ENCODE assay signal across 18 mouse cellular contexts in the genomic region with DNA sequence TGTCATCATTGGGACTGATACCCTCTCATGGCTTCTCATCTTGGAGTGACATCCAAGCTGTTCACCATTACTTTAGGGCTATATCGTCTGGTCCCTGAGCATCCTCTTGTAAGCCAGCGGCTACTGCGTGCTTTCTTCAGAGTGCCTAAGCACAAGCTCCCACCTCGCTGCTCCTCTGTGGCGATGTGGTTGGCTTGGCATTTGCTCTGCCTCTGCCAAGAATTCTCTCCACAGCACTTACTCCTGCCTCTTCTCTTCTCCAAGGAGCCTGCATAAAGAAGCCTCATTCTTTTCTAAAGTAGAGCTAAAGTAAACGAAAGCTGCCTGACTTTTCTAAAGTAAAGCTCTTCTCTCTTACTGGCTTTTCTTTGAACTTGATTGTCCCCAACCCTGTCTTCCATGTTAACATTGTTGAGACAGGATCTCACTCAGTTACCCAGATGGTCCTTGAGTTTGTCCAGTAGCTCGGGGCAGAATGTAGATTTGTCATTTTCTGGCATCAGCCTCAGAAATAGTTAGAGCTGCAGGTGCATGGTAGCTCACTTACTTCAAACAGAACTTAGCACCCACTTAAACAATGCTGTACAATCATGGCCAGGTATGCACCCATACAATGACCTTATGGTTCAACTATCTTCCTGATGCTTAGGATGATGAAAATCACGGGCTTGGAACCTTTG.
DNase-seq lines count a peak whose midpoint lies in the region; ATAC-seq and TF ChIP-seq lines count a peak whose summit lies in the region.
"Had no signal": no experiment of that assay in that cellular context is flagged by ENCODE, and none has a peak within 500 bp of the region (broad histone marks: within the 10 kb centered on the region; RNA-seq: fewer than 3 reads in every experiment).

No protein-coding gene starts in this region.

- H3K4me2 ChIP-seq in limb, embryonic 12.5 days = no peak overlapping the region
- no peak overlapping the region for H3K4me2 ChIP-seq in lung, postnatal 0 days (replicated peaks; ENCODE audit: low read depth, low read length)
- H3K4me2 ChIP-seq in forebrain, embryonic 13.5 days = no peak overlapping the region
- H3K4me2 ChIP-seq in midbrain, embryonic 14.5 days (ENCODE audit: low read length) = no peak overlapping the region

- no peaks in the 10 kb centered on the region for H3K27me3 ChIP-seq in limb, embryonic 12.5 days
- no peaks in the 10 kb centered on the region for H3K27me3 ChIP-seq in lung, postnatal 0 days (replicated peaks; ENCODE audit: insufficient read depth, low read length)
- H3K27me3 ChIP-seq in forebrain, embryonic 13.5 days = no peaks in the 10 kb centered on the region
- H3K27me3 ChIP-seq in midbrain, embryonic 14.5 days (ENCODE audit: control insufficient read depth, insufficient read depth, low read length) = no peaks in the 10 kb centered on the region
- H3K27me3 ChIP-seq: CH12.LX had no signal

- H3K4me3 ChIP-seq in limb, embryonic 12.5 days (replicated peaks) = no peak overlapping the region
- no peak overlapping the region for H3K4me3 ChIP-seq in lung, postnatal 0 days (ENCODE audit: low read depth, low read length)
- H3K4me3 ChIP-seq in forebrain, embryonic 13.5 days = no peak overlapping the region
- no peak overlapping the region for H3K4me3 ChIP-seq in midbrain, embryonic 14.5 days (replicated peaks; ENCODE audit: low read depth, low read length)
- H3K4me3 ChIP-seq: midbrain, embryonic 10.5 days had no signal

- peak overlapping the region; percentile 62 for H3K27ac ChIP-seq in limb, embryonic 12.5 days
- no peak overlapping the region for H3K27ac ChIP-seq in lung, postnatal 0 days (ENCODE audit: low read length)
- no peak overlapping the region for H3K27ac ChIP-seq in forebrain, embryonic 13.5 days
- no peak overlapping the region for H3K27ac ChIP-seq in midbrain, embryonic 14.5 days (replicated peaks; ENCODE audit: low read depth, low read length)
- H3K27ac ChIP-seq: midbrain, embryonic 10.5 days had no signal

- no peak for TF ChIP-seq CTCF in lung, postnatal 0 days (IDR thresholded peaks at IDR 0.05)

- ATAC-seq in frontal cortex, adult (ENCODE audit: low TSS enrichment) = 0 out of 2 replicates have a peak, but pooled peaks have one; percentile 36
- ATAC-seq in limb, embryonic 12.5 days (ENCODE audit: insufficient number of reproducible peaks, insufficient read depth, low FRiP score, low TSS enrichment, low read depth) = no peak
- peak; percentile 84 for ATAC-seq in lung, postnatal 0 days
- ATAC-seq in forebrain, embryonic 13.5 days = no peak
- ATAC-seq in midbrain, embryonic 14.5 days (ENCODE audit: low FRiP score, low TSS enrichment) = no peak
- ATAC-seq: forebrain, embryonic 14.5 days had no signal

- H3K36me3 ChIP-seq in limb, embryonic 12.5 days = no peaks in the 10 kb centered on the region
- H3K36me3 ChIP-seq in lung, postnatal 0 days (ENCODE audit: insufficient read depth, low read length) = no peaks in the 10 kb centered on the region
- no peaks in the 10 kb centered on the region for H3K36me3 ChIP-seq in forebrain, embryonic 13.5 days (ENCODE audit: poor library complexity, severe bottlenecking)
- no peaks in the 10 kb centered on the region for H3K36me3 ChIP-seq in midbrain, embryonic 14.5 days (ENCODE audit: control insufficient read depth, insufficient read depth, low read length)
- H3K36me3 ChIP-seq: midbrain, embryonic 10.5 days had no signal

- peaks cover 48% of the 10 kb centered on the region for H3K4me1 ChIP-seq in limb, embryonic 12.5 days (replicated peaks)
- H3K4me1 ChIP-seq in lung, postnatal 0 days (ENCODE audit: insufficient read depth, low read depth, low read length) = peaks cover 4% of the 10 kb centered on the region; the same call in 1 of the 2 replicates
- no peaks in the 10 kb centered on the region for H3K4me1 ChIP-seq in forebrain, embryonic 13.5 days
- H3K4me1 ChIP-seq in midbrain, embryonic 14.5 days (ENCODE audit: control insufficient read depth, insufficient read depth, low read length) = no peaks in the 10 kb centered on the region

- no peak for DNase-seq in frontal cortex, adult 2 months (ENCODE audit: extremely low spot score in 1 of 2, low spot score in 1 of 2)
- DNase-seq in Muller cell, postnatal 12 days (ENCODE audit: inconsistent ontology term) = peak; percentile 15
- peak; percentile 75 for DNase-seq in lung, postnatal 0 days (ENCODE audit: low spot score)
- no peak for DNase-seq in thymus, postnatal 4 days
- no peak for DNase-seq in midbrain, embryonic 14.5 days
- DNase-seq: adrenal gland, postnatal 14 days; heart, adult 18-20 months; kidney, adult 11 months; kidney, postnatal 10 days; liver; right cerebral cortex, postnatal 25 days; thymus, adult 18-20 months had no signal

- H3K9ac ChIP-seq in limb, embryonic 12.5 days (replicated peaks) = no peak overlapping the region
- no peak overlapping the region for H3K9ac ChIP-seq in lung, postnatal 0 days (replicated peaks; ENCODE audit: low read depth)
- no peak overlapping the region for H3K9ac ChIP-seq in forebrain, embryonic 13.5 days
- no peak overlapping the region for H3K9ac ChIP-seq in midbrain, embryonic 14.5 days (replicated peaks; ENCODE audit: low read length)

- 0 out of 2 replicates have a peak, but pooled peaks cover under 1% of the 10 kb centered on the region for H3K9me3 ChIP-seq in limb, embryonic 12.5 days
- H3K9me3 ChIP-seq in lung, postnatal 0 days (ENCODE audit: low read length) = no peaks in the 10 kb centered on the region
- no peaks in the 10 kb centered on the region for H3K9me3 ChIP-seq in forebrain, embryonic 13.5 days (replicated peaks)
- no peaks in the 10 kb centered on the region for H3K9me3 ChIP-seq in midbrain, embryonic 14.5 days (ENCODE audit: control insufficient read depth, low read length)
- H3K9me3 ChIP-seq: midbrain, embryonic 10.5 days had no signal

- peak; percentile 63 for TF ChIP-seq EP300 in lung, postnatal 0 days (IDR thresholded peaks at IDR 0.05)

- 91% methylated on average over 8 of the region's 8 CpGs for whole genome bisulfite sequencing in limb, embryonic 12.5 days
- 54% methylated on average over 8 of the region's 8 CpGs for WGBS in lung, postnatal 0 days
- 86% methylated on average over 8 of the region's 8 CpGs for WGBS in forebrain, embryonic 13.5 days
- 83% methylated on average over 8 of the region's 8 CpGs for WGBS in midbrain, embryonic 14.5 days

Comparison
In these comparisons a context has a peak if more than half of its experiments do, and no peak if none do; other contexts are left out.
1. ATAC-seq: peak in frontal cortex, adult (single experiment) and lung, postnatal 0 days (single experiment); none in limb, embryonic 12.5 days (single experiment), forebrain, embryonic 13.5 days (single experiment) and midbrain, embryonic 14.5 days (single experiment).
2. DNase-seq: peak in Muller cell, postnatal 12 days (single experiment) and lung, postnatal 0 days (single experiment); none in frontal cortex, adult 2 months (0 of 2), thymus, postnatal 4 days (single experiment) and midbrain, embryonic 14.5 days (single experiment).